Mouse (Mus musculus): ENCODE data around the gene Nkx6-1.

Nkx6-1 gene

DNA sequence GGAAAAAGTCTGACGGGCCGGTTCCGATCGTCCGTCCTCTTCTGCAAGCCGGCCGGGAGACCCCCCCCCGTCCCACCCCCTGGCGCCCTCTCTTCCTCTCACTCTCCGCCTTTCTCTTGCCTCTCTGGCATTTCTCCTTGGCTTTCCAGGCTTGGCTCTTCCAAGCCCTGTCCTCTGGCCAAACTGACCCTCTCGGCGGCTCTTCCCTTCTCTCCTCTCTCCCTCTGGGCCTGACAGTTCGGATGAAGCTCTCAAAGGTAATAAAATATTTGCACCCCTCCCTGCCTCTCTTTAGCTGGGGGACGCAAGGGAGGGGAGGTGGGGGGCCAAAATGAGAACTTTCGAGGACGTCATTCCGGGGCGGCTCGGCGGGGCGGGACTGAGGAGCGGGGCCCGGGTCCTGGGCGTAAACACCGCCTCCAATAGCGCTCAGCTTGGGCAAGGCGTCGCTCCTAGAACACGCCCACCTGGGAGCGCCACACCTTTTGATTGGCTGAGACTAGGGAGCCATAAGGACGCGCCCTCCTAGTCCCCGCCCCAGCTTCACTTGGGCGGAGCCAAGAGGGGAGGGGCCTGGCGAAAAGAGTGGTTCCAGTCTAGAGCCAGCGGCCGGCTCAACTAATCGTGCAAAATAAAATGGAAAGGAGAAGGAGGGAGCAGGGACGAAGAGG is at the start of gene Nkx6-1:
Gene Nkx6-1 (minus strand): TSS at position 52 of the 671 bp plus-strand sequence.
- no peak for DNase-seq (ENCODE audit: low spot score)

DNA sequence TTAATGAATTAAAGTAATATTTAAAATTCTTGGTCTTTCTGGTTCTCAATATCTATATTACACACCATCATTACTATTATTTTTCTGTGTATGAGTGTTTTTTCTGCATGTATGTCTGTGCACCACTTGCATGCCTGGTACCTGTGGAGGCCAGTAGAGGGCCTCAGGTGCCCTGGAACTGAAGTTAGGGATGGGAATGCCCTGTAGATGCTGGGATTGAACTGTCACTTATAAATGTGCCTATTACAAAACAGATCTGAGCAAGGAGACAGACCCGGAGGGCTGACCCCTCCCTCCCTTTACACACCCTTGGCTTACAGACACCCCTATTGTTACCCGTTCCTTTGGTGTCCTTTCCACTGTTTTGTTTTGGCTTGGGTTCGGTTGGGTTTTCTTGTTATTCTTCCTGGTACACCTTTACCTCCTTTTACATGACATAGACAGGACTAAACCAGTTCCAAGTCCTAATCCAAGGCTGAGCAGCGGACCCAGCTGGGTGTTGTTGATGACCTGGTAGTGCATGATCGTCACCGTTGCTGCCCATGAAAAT is 48.3 kb upstream of the Nkx6-1 start:
- DNase-seq (ENCODE audit: low spot score): no peak

GRCm38 (mm10) chr5:101703374-101704260 is 38.8 kb upstream of the Nkx6-1 start:
- no peak for DNase-seq (ENCODE audit: low spot score)

GRCm38 (mm10) chr5:101702636-101703035 is 37.8 kb upstream of the Nkx6-1 start:
- DNase-seq (ENCODE audit: low spot score): no peak

DNA sequence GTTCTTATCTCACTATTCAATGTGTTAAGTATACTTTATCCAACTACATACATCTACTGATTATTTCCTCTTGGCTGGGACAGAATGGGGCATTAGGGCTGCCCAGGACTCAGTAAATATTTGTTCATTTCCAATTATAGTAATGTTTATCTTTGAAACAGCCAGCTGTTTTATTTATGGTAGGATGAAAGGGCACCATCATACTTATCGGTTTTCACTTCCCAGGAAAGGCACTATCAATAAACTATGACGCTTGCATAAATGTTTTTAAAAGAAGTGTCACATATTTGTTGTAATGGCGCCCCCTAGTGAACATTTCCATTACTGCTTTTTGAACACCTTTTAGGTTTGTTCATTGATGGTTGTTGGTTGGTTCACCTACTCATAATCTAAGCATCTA is 35.8 kb upstream of the Nkx6-1 start:
- DNase-seq (ENCODE audit: low spot score): peak; percentile 13

- no peak for DNase-seq (ENCODE audit: low spot score)
These were observed 23.8 kb upstream of the Nkx6-1 start for GRCm38 (mm10) chr5:101688581-101688980.

DNA sequence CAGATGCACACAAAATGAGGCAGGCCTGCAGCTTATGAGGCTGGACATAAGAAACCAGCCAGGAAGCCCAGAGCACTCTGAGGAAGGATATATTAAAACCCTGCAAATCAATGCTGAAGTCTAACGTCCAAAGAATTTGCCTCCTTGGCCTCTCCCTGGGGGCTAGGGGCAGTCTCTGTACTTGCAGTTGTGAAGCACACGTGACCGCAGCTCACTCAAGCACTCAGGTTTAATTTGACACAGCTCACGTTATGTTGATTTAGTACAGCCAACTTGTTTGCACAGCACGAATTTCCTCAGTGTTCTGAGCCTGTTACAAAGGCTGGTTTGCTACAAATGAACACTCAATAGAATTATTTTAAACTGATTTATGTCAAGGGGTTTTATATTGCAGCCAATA is 18.5 kb upstream of the Nkx6-1 start:
- no peak for DNase-seq (ENCODE audit: low spot score)

DNA sequence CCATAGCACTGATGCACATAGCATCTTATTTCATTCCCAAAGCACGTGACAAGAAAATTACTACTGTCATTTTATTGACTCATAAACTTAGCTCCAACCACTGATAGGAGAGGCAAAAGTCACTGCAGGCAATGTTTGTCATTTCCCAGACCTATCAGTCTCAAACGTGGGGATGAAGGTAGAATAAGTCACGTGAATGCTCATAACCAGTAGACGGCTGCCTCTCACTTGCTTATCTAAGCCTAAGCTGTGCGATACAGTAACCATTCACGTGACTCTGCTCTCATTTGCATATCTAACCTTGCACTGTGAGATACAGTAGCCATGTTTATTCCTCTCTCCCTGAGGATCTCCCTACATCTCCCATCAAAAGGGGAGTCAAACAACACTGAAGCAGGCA is 15.5 kb upstream of the Nkx6-1 start:
- DNase-seq (ENCODE audit: low spot score): no peak

GRCm38 (mm10) chr5:101669381-101669780 is 4.6 kb upstream of the Nkx6-1 start:
- no peak for DNase-seq (ENCODE audit: low spot score)

DNA sequence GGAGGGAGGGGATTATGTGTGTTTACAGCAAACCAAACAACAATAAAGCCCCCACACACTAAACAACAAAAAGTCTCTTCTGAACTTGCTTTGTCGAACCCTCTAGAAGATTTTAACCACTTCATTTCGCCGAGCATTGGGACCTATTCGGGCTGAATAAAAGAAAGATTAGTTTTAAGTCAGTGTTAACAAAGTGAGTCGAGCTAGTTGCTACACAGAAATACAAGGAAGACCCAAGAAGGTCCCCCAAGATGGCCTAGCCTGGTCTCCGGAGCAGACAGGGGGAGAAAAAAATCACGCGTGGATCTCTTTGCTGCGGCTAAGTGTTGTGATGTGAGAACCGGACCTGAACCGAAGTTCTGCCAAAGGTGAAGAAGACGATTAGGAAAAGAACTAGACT is 3.7 kb upstream of the Nkx6-1 start:
- DNase-seq (ENCODE audit: low spot score): no peak

DNA sequence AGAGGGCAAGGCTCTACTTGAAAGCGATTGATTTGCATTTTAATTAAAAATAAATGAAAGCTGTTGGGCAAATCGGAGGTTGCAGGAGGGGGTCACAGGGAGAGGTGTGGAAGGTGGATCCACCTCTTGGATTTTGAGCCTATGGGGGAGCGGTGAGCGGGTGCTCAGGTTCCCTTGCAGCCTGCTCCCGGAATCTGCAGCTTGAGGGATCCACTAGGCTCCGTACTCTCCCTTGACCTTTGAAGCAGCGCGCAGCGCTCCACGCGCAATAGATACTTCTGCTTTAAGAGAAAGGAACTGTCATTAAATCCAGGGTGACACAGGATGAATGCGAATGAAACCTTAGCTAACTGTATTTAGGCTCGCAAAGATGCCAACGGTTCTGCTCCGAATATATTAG is 3.2 kb upstream of the Nkx6-1 start:
- no peak for DNase-seq (ENCODE audit: low spot score)

DNA sequence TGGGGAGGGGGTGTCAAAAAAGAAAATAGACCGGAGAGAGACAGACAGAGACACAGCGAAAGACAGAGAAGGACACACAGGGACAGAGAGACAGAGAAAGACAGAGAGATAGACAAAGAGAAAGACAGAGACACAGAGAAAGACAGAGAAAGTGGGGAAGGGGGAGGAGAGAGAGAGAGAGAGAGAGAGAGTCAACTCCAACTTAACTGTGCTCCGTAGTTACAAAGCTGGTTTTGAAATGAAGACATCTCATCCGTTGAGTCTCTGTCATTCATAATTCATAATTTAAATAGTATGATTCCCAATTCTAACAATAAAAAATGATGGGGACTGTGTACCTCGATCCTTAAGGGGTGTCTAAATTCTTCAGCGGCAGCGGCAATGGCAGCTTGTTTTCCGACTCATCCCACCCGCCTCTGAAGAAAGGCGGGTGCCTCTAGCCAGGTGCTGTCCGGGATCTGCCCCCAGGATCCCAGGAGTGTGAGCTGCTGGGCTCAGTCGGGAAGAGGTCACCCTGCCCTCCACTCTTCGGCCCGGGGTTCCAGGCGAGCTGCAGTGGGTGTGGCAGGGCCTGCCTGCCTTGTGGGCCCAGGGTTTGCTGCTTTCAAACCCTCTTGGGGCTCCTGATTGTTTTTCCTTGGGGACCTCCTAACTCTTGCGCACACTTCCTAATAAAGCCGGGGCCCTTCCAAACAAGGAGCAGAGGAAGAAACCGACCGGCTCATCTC is 2.6 kb upstream of the Nkx6-1 start:
- DNase-seq (ENCODE audit: low spot score): no peak

DNA sequence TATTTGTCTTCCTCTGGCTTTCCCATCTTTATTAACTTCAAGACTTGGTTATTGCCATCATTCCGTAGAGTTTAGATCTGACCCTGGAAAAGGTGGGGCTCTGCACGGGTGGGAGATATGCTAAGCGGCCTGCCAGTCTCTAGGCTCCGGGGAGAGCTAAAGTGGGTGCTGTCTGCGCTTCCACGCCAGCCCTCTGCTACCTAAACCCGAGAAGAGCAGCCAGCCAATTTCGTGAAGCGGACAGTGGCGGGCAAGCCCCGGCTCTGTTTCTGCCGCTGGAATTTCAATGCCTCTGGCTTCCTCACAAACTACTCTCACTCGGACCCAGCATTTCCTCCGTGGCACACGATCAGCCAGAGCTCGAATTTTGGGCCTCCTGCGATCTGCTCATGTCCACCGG is 1.9 kb upstream of the Nkx6-1 start:
- no peak for DNase-seq (ENCODE audit: low spot score)

GRCm38 (mm10) chr5:101666091-101666490 is 1.3 kb upstream of the Nkx6-1 start:
- no peak for DNase-seq (ENCODE audit: low spot score)

DNA sequence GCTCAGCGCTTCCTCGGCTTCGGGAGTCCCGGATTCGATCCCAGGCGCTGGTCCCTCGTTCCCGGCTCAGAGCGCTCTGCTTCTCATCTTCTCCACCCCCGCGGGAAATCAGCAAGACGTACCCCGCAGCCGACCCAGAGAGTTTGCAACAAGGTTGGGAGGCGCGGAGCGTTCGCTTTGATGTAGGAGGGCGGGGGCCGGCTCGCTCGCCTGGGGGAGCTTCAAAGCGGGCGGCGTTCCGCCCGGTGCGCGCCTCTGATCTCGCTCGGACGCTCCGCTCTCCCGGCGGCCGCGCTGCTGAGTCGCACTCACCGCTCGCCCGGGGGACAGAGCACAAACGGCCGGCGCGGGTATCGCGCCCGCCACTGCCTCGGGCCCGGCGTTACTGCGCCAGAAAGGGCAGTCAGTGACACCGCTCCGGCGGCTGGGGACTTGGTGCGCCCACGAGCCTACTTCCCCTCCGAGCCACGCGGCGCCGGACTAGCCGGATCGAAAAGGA is 324 bp downstream of the Nkx6-1 start:
- DNase-seq (ENCODE audit: low spot score): no peak

DNA sequence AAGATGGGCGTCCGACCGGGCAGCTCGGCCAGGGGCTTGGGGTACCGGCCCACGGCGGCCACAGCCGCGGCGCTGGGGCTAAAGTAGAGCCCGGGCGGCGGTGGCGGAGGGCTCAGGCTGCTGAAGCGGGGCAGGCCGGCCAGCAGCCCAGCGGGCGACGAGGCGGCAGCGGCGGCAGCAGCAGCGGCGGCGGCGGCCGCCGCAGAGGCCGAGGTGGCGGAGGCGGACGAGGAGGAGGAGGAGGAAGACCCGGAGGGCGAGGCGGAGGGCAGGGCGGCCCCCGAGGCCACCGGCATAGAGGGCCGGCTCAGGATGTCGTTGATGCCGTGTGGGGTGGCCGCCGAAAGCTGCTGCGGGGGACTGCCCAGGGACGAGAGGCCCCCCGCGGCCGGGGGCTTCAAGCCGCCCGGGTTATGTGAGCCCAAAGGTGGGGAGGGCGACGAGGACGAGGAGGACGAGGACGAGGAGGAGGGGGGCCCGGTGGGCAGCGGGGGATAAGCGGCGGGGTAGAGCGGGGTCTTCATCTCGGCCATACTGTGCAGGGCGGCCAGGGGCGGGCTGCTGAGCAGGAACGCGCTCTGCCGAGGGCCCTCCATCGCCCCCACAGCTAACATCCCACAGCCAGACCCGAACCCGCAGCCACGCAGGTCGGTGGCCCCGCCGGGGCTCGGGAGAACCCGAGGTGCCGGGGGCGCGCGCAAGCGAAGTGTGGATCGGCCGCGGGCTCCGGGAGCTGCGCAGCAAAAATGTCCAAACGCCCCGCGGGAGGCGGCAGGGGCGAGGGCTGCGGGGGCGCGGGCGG is 974 bp downstream of the Nkx6-1 start:
- DNase-seq (ENCODE audit: low spot score): no peak

GRCm38 (mm10) chr5:101663176-101663575 is 1.6 kb downstream of the Nkx6-1 start:
- DNase-seq (ENCODE audit: low spot score): no peak

DNA sequence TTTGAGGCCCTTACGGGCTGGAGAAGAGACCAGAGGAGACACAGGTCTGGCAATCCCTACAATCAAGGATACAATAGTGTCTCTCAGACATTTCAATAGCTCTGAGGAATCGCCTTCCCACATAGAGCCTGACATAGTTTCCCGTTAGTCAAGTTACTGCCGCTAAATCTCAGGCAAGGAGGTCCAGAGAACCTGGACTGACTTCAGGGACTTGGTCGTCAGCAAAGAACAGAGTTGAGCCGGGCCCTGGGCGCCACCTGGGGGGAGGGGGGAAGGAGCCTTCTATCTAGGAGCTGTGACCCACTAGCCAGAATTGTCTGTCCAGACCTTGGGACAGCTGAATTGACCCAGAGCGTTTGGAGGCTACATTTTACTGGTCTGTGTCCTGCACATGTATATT is 2.3 kb downstream of the Nkx6-1 start:
- DNase-seq (ENCODE audit: low spot score): no peak

DNA sequence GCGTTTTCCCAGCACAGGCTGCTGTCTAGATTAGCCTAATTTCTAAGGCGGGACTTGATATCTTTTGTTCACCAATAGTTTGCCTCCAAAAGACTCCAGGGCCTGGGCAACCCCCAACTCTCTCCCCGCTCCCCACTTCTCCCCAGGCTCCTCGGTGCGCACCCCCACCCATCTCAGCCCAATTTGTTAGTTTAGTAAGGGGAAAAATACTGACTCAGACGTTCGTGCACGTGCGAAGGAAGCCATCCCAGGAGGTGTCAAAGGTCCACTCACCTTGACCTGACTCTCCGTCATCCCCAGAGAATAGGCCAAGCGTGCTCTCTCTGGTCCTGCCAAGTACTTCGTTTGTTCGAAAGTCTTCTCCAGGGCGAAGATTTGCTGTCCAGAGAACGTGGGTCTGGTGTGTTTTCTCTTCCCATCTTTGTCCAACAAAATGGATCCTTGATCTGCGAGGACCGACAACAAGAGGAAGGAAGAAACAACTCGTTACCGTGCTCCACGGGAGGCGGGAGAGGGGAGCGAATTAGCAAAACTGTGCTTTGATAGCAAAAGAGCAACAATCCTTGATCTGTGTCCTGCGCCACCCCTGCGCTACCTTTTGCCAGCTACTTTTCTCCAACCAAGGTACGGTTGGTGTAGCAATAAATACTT is 3.1 kb downstream of the Nkx6-1 start:
- no peak for DNase-seq (ENCODE audit: low spot score)

GRCm38 (mm10) chr5:101660666-101661065 is 4.1 kb downstream of the Nkx6-1 start:
- no peak for DNase-seq (ENCODE audit: low spot score)

DNA sequence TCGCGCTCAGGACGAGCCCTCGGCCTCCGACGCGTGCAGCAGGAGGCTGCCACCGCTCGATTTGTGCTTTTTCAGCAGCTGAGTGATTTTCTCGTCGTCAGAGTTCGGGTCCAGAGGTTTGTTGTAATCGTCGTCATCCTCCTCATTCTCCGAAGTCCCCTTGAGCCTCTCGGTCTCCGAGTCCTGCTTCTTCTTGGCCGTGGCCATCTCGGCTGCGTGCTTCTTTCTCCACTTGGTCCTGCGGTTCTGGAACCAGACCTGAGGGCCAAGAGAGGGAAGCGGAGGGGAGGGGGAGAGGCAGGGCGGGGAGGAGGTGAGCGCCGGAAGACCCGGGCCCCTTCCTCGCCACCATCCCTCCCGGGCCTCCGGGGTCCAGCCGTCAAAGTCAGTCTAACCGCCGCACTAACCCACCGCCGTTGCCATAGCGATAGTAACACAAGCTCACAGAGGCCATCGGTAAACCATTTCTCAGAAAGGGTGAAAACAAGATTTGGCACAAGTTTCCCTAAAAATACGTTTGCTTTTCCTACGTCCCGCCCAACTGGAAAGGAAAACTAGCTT is 5.3 kb downstream of the Nkx6-1 start:
- DNase-seq (ENCODE audit: low spot score): no peak

All from left cerebral cortex, adult 11 months (tissue).